Mouse (Mus musculus) heart, adult 9 months (tissue): ENCODE measurements at regions not wholly inside any gene's neighbourhood (a gene's known extent, or its start where the extent isn't known, plus 50 kb on each side); places are given as distances from the start of the nearest gene placed in this dataset.
"Not testable (repeated sequence)": the region's sequence is repeated elsewhere in the genome, so short reads cannot be mapped to it uniquely, and the experiment has no call there.

ENCODE experiments used
- DNase-seq, 2 experiments: peaks; one replicate each; pipeline ENCODE4 v3.0.0; 2022; ENCODE audit warnings: low spot score in 2 of 2

DNA sequence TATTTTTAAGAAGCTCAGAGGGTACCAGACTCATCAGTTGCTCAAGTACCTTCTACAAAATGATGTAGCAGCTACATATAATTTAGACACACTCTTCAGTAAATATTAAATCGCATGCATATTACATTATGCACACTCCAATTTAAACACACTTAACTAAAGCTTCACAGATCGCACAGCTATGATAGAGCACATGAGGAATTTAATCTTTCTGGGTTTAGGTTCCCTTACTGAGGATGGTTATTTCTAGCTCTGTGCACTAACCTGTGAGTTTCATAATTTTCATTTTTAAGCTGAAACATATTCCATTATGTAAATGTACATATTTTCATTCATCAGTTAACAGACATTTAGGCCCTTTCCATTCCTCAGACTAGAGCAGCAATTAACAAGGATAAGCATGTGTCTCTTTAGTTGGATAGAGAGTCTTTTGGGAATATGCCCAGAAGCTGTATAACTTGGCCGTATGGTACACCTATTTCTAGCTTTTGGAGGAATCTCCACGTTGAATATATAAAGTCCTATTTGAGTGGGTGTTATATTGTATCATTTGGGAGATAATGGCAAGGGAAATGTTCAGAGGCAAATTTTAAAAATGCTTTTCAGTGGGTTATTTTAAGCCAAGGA is 694.0 kb downstream of the Trib2 start:
- no peak for DNase-seq

- DNase-seq, result no peak
Observed at GRCm38 (mm10) chr12:15115556-15115955, 701.2 kb downstream of the Trib2 start.

DNA sequence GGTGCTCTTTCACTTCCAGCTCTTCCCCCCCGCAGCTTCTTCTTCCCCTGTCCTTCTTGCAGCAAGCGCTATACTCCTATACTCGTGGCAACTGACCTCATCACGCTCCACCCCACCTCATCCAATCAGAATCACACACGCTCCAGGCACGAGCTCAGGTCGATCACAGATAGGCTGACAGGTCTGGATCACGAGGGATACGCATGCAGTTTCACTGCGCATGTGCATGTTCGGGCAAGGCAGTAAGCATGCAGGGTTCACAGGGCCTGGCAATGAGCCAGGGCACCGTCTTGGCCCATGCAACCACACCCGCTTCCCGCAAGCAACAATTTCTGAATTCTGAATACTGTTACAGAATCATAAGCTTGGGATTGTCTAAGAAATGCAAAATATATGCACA is 701.9 kb downstream of the Trib2 start:
- DNase-seq, result no peak

DNA sequence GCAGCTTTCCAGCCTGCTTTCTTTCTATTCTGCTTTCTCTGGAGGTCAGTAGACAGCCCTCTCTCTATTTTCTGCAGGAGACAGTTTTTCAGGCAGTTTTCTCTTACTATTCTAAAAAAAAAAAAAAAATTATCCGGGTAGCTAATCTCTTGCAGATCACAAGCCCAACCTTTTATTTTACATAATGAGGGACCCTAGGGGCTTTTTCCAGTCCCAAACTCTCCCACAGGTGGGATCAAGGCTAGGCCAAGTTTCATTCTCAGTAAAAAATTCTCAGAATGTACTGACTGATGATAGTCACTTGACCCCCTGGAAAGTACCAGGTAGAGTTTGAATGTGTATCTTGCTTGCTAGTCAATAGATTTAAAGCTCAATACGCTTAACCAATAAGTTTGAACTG is 705.7 kb downstream of the Trib2 start:
- no peak for DNase-seq

GRCm38 (mm10) chr12:15104876-15105275 is 711.8 kb downstream of the Trib2 start:
- DNase-seq, result no peak

DNA sequence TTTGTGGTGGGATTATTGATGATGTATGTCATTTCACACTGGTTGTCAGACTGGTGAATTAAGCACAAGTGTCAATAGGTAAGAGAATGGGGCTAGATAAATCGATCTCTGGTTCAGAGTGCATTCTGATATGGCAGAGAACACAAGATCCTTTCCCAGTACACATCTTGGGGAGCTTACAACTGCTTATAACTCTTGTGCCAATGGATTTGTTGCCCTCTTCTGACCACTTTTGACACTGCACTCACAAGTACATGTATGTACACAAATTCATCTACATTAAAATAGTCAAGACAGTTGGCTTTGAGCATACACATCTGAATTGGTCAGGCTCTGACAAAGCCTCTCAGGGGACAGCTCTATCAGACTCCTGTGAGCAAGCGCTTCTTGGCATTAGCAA is 738.1 kb downstream of the Trib2 start:
- DNase-seq, result no peak

- DNase-seq, result no peak
Observed at GRCm38 (mm10) chr12:15064351-15064750, 752.4 kb downstream of the Trib2 start.

- no peak for DNase-seq
Observed at GRCm38 (mm10) chr12:15051387-15051786, 765.3 kb downstream of the Trib2 start.

- no peak for DNase-seq
Observed at GRCm38 (mm10) chr12:15043264-15043663, 773.5 kb downstream of the Trib2 start.

DNA sequence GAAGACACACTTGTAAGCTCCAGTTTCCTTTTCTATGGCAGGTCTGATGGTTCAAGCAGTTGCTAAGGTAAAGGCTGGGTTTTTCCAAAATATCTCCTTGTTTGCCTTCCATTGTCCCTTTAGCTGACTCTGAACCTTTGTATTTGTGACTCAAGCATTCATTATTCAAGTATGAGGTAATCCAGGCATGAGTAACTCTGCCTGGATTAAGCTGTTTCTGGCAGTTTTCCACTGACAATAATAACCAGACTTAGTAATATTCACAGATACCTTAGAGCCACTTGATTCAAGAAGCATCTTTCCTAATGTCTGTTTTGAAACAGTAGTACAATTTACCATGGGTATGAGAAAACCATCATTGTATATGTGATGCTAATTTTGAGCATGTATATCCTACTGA is 805.6 kb downstream of the Trib2 start:
- no peak for DNase-seq

DNA sequence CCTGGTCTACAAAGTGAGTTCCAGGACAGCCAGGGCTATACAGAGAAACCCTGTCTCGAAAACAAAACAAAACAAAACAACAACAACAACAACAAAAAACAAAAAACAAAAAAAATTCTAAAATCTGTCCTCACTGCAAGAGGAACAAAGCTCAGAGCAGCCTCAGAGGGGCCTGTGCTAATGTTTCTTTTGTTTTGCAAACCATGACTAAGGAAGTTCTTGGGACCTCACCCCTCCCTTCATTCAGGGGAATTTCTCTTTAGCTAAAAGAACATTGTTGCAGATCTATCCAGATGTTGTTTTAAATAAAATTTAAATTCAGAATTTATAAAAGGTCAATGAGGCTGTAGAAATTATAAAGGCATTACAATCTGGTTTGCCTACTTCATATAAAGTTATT is 814.3 kb downstream of the Trib2 start:
- not testable (repeated sequence) for DNase-seq
